Mouse (Mus musculus): ENCODE data around the gene Nudt22. TPM values are rescaled to one million over a fixed set of nuclear protein-coding genes. Genes with fewer than 3 reads are reported as not detected.
A peak's percentile ranks its signal among the peaks of the same experiment; 100 is the strongest.

Nudt22 gene
- total and polyA plus RNA-seq, 2 experiments from 2014 or later = 19.7 to 20.8 TPM

DNA sequence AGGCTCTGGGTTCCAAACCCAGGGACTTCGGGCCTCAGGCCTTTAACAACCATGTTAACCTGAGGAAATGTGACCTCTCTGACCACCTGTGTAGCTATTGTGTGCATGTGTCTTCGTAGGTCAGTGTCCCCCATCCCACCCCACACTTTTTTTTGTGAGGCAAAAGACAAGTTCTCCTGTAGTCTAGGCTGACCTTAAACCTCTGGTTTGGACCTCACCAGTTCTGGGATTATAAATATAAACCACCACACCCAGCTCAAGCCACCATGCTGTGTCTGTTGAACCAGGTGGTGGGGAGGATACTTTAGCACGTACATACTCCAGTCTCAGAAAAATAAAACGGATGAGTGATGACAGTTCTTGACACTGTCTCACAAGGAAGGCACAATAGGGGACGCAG, 46.0 kb downstream of the Nudt22 start:
- H3K4me3 ChIP-seq (ENCODE audit: low read length) = peak overlapping the region; percentile 61; the same call in 1 of the 2 replicates
- H3K9ac ChIP-seq (replicated peaks; ENCODE audit: low read length) = peak overlapping the region; percentile 59; the same call in 1 of the 2 replicates
- DNase-seq (ENCODE audit: low spot score) = no peak
- no peaks in the 10 kb centered on the region for H3K9me3 ChIP-seq (ENCODE audit: low read length)
- 35% methylated on average over 5 of the region's 5 CpGs for WGBS
- ATAC-seq = no peak
- peaks cover 14% of the 10 kb centered on the region for H3K4me1 ChIP-seq (ENCODE audit: insufficient read depth, low read length)
- no peak for TF ChIP-seq CTCF (IDR thresholded peaks at IDR 0.05; ENCODE audit: low read depth)
- H3K36me3 ChIP-seq (ENCODE audit: insufficient read depth, low read length) = no peaks in the 10 kb centered on the region
- H3K27me3 ChIP-seq (ENCODE audit: insufficient read depth, low read length) = no peaks in the 10 kb centered on the region
- H3K27ac ChIP-seq = peak overlapping the region; percentile 91; the same call in 1 of the 2 replicates
- H3K4me2 ChIP-seq (ENCODE audit: low read depth, low read length) = peak overlapping the region; percentile 99

DNA sequence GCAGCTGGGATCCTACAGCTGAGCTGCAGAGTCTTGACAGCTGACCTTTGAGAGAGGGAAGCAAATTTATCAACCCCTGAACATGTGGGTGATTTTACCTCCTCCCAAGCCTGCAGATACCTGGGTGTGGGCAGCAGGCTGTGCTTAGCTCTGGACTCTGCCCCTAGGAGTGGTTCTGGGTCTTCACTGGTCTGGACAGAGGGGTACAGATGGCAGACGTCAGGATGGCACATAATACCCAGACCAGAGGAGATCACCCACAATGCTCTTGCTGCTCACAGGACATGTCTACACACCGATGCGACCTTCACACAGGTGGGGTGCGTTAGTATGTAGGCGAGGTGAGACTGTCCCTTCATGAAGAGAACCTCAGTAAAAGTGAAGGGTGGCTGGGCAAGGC, 46.4 kb downstream of the Nudt22 start:
- no peaks in the 10 kb centered on the region for H3K27me3 ChIP-seq (ENCODE audit: insufficient read depth, low read length)
- WGBS = 88% methylated on average over 5 of the region's 5 CpGs
- no peaks in the 10 kb centered on the region for H3K9me3 ChIP-seq (ENCODE audit: low read length)
- no peak overlapping the region; the same call in 1 of the 2 replicates for H3K9ac ChIP-seq (replicated peaks; ENCODE audit: low read length)
- DNase-seq (ENCODE audit: low spot score) = no peak
- H3K27ac ChIP-seq = no peak overlapping the region
- ATAC-seq = no peak
- TF ChIP-seq CTCF (IDR thresholded peaks at IDR 0.05; ENCODE audit: low read depth) = no peak
- no peak overlapping the region; the same call in 1 of the 2 replicates for H3K4me2 ChIP-seq (ENCODE audit: low read depth, low read length)
- H3K4me3 ChIP-seq (ENCODE audit: low read length) = no peak overlapping the region
- peaks cover 14% of the 10 kb centered on the region for H3K4me1 ChIP-seq (ENCODE audit: insufficient read depth, low read length)
- no peaks in the 10 kb centered on the region for H3K36me3 ChIP-seq (ENCODE audit: insufficient read depth, low read length)

DNA sequence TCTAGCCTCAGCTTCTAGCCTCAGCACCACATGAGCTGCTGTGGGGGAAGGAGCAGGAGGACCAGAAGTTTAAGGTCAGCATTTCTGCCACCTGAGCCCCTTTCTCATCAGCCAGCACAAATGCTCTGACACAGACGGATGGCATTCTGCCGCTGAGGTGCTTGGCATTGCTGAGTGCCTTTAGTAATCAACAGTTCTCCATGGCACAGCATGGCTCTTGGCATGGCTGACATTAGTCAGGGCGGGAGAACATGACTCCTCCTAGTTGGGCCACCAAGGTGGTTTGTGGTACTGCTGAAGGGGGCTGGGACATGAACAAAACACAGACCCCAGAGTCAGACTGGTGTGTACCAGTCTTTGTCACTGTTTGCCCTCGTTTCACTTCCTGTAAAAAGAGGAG, 47.7 kb downstream of the Nudt22 start:
- H3K27me3 ChIP-seq (ENCODE audit: insufficient read depth, low read length) = no peaks in the 10 kb centered on the region
- no peaks in the 10 kb centered on the region for H3K36me3 ChIP-seq (ENCODE audit: insufficient read depth, low read length)
- H3K27ac ChIP-seq = no peak overlapping the region; the same call in 1 of the 2 replicates
- peak; percentile 35 for DNase-seq (ENCODE audit: low spot score)
- peaks cover 13% of the 10 kb centered on the region for H3K4me1 ChIP-seq (ENCODE audit: insufficient read depth, low read length)
- no peak overlapping the region for H3K4me3 ChIP-seq (ENCODE audit: low read length)
- ATAC-seq = no peak
- no peaks in the 10 kb centered on the region for H3K9me3 ChIP-seq (ENCODE audit: low read length)
- no peak for TF ChIP-seq CTCF (IDR thresholded peaks at IDR 0.05; ENCODE audit: low read depth)
- 0 out of 2 replicates have a peak overlapping the region, but pooled peaks have one; percentile 13 for H3K9ac ChIP-seq (replicated peaks; ENCODE audit: low read length)
- WGBS = 53% methylated on average over 4 of the region's 4 CpGs
- no peak overlapping the region for H3K4me2 ChIP-seq (ENCODE audit: low read depth, low read length)

DNA sequence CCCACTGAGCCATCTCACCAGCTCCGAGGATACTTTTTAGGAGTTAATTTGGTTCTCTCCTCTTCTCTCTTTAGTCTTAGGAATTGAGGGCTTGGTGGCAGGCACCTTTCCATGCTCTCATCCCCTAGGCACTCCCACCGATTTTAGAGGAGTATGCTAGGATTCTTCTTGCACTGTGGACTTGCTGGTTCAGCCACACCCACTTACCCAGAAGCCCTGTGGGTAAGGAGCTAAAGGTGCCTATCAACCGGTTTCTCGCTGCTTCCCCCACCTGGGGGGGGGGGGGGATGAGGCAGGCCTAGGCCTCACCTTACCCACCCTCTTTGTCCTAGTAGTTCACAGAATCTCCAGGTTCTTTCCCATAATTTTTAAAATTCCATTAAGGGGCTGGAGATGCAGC, 48.2 kb downstream of the Nudt22 start:
- Histone ChIP-seq H3K4me3 (ENCODE audit: low read length) (no peak overlapping the region), H3K4me2 (ENCODE audit: low read depth, low read length) (no peak overlapping the region), H3K9ac (replicated peaks; ENCODE audit: low read length) (0 out of 2 replicates have a peak overlapping the region, but pooled peaks have one; percentile 13), H3K27me3 (ENCODE audit: insufficient read depth, low read length) (no peaks in the 10 kb centered on the region), H3K36me3 (ENCODE audit: insufficient read depth, low read length) (no peaks in the 10 kb centered on the region), H3K9me3 (ENCODE audit: low read length) (no peaks in the 10 kb centered on the region), H3K4me1 (ENCODE audit: insufficient read depth, low read length) (peaks cover 13% of the 10 kb centered on the region), H3K27ac (no peak overlapping the region; the same call in 1 of the 2 replicates)
- TF ChIP-seq CTCF (IDR thresholded peaks at IDR 0.05; ENCODE audit: low read depth) = no peak
- DNase-seq (ENCODE audit: low spot score) = no peak
- 55% methylated on average over 4 of the region's 4 CpGs for WGBS
- ATAC-seq = no peak

DNA sequence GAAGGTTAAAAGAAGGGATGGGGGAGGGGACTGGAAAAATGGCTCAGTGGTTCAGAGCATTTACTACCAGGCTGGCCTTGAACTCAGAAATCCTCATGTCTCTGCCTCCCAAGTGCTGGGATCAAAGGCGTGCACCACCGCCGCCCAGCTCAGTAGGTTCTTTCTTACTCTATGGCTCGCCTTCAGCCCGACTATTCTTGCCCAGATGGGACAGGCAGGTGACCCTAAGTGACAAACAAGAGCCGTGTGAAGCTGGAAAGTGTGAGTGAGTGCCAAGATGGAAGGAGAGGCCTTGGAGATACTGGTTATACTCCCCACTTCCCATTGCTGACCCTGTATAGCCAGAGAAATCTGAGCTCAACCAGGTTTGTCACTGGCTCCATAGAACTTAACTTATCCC, 52.2 kb downstream of the Nudt22 start:
- ATAC-seq (no peak), DNase-seq (ENCODE audit: low spot score) (no peak)
- TF ChIP-seq CTCF (IDR thresholded peaks at IDR 0.05; ENCODE audit: low read depth) = no peak
- H3K36me3 ChIP-seq (ENCODE audit: insufficient read depth, low read length) = no peaks in the 10 kb centered on the region
- WGBS = 92% methylated on average over 6 of the region's 6 CpGs
- no peak overlapping the region for H3K27ac ChIP-seq
- no peaks in the 10 kb centered on the region for H3K27me3 ChIP-seq (ENCODE audit: insufficient read depth, low read length)
- no peak overlapping the region for H3K4me2 ChIP-seq (ENCODE audit: low read depth, low read length)
- H3K9ac ChIP-seq (replicated peaks; ENCODE audit: low read length) = no peak overlapping the region
- H3K9me3 ChIP-seq (ENCODE audit: low read length) = no peaks in the 10 kb centered on the region
- no peak overlapping the region for H3K4me3 ChIP-seq (ENCODE audit: low read length)
- peaks cover 24% of the 10 kb centered on the region for H3K4me1 ChIP-seq (ENCODE audit: insufficient read depth, low read length)

Other genes with a start within 250 kb of the Nudt22 start
- 26.0 and 27.7 TPM in 2 replicates for gene Rps6ka4, start 155.5 kb downstream of the Nudt22 start, total RNA-seq (2014; rRNA removed)
- gene Rps6ka4, start 155.5 kb downstream of the Nudt22 start, polyA plus RNA-seq (2015; fragmentation: Nextera tagmentation; extraction: Ambion mirVana) = 19.5 and 22.1 TPM in 2 replicates
- gene Ccdc88b, start 137.9 kb downstream of the Nudt22 start, total RNA-seq (2014; rRNA removed) = 1.8 and 2.2 TPM in 2 replicates
- gene Ccdc88b, start 137.9 kb downstream of the Nudt22 start, polyA plus RNA-seq (2015; fragmentation: Nextera tagmentation; extraction: Ambion mirVana) = 1.2 and 1.5 TPM in 2 replicates
- 61.7 and 68.6 TPM in 2 replicates for gene Trmt112, start 86.4 kb downstream of the Nudt22 start, total RNA-seq (2014; rRNA removed)
- gene Trmt112, start 86.4 kb downstream of the Nudt22 start, polyA plus RNA-seq (2015; fragmentation: Nextera tagmentation; extraction: Ambion mirVana) = 109 and 111 TPM in 2 replicates
- gene Prdx5, start 86.0 kb downstream of the Nudt22 start, total RNA-seq (2014; rRNA removed) = 184 and 228 TPM in 2 replicates
- 587 and 589 TPM in 2 replicates for gene Prdx5, start 86.0 kb downstream of the Nudt22 start, polyA plus RNA-seq (2015; fragmentation: Nextera tagmentation; extraction: Ambion mirVana)
- gene Esrra, start 74.3 kb downstream of the Nudt22 start, total RNA-seq (2014; rRNA removed) = 47.0 and 61.6 TPM in 2 replicates
- gene Esrra, start 74.3 kb downstream of the Nudt22 start, polyA plus RNA-seq (2015; fragmentation: Nextera tagmentation; extraction: Ambion mirVana) = 11.8 and 12.3 TPM in 2 replicates
- 2.0 TPM in 1 of 2 replicates, not detected in the other for gene Catsperz, start 70.7 kb downstream of the Nudt22 start, total RNA-seq (2014; rRNA removed)
- gene Catsperz, start 70.7 kb downstream of the Nudt22 start, polyA plus RNA-seq (2015; fragmentation: Nextera tagmentation; extraction: Ambion mirVana) = 2.9 and 3.7 TPM in 2 replicates
- gene Kcnk4, start 61.6 kb downstream of the Nudt22 start, total RNA-seq (2014; rRNA removed) = 13.3 and 17.6 TPM in 2 replicates
- gene Kcnk4, start 61.6 kb downstream of the Nudt22 start, polyA plus RNA-seq (2015; fragmentation: Nextera tagmentation; extraction: Ambion mirVana) = 15.9 and 21.7 TPM in 2 replicates
- 58.2 and 67.0 TPM in 2 replicates for gene Bad, start 54.3 kb downstream of the Nudt22 start, total RNA-seq (2014; rRNA removed)
- gene Bad, start 54.3 kb downstream of the Nudt22 start, polyA plus RNA-seq (2015; fragmentation: Nextera tagmentation; extraction: Ambion mirVana) = 86.6 and 88.0 TPM in 2 replicates
- gene Gpr137, start 53.6 kb downstream of the Nudt22 start, total RNA-seq (2014; rRNA removed) = 122 and 129 TPM in 2 replicates
- 65.6 and 68.7 TPM in 2 replicates for gene Gpr137, start 53.6 kb downstream of the Nudt22 start, polyA plus RNA-seq (2015; fragmentation: Nextera tagmentation; extraction: Ambion mirVana)
- 150 and 155 TPM in 2 replicates for gene Ppp1r14b, start 21.1 kb downstream of the Nudt22 start, total RNA-seq (2014; rRNA removed)
- gene Ppp1r14b, start 21.1 kb downstream of the Nudt22 start, polyA plus RNA-seq (2015; fragmentation: Nextera tagmentation; extraction: Ambion mirVana) = 198 and 210 TPM in 2 replicates
- 18.5 and 23.1 TPM in 2 replicates for gene Plcb3, start 19.6 kb downstream of the Nudt22 start, total RNA-seq (2014; rRNA removed)
- gene Plcb3, start 19.6 kb downstream of the Nudt22 start, polyA plus RNA-seq (2015; fragmentation: Nextera tagmentation; extraction: Ambion mirVana) = 11.1 and 14.4 TPM in 2 replicates
- 8.3 and 29.2 TPM in 2 replicates for gene Fkbp2, start 15.6 kb downstream of the Nudt22 start, total RNA-seq (2014; rRNA removed)
- 169 and 177 TPM in 2 replicates for gene Fkbp2, start 15.6 kb downstream of the Nudt22 start, polyA plus RNA-seq (2015; fragmentation: Nextera tagmentation; extraction: Ambion mirVana)
- gene Vegfb, start 8.5 kb downstream of the Nudt22 start, total RNA-seq (2014; rRNA removed) = 40.5 and 40.9 TPM in 2 replicates
- 90.8 and 92.3 TPM in 2 replicates for gene Vegfb, start 8.5 kb downstream of the Nudt22 start, polyA plus RNA-seq (2015; fragmentation: Nextera tagmentation; extraction: Ambion mirVana)
- gene Dnajc4, start 3.5 kb downstream of the Nudt22 start, total RNA-seq (2014; rRNA removed) = 13.5 and 28.3 TPM in 2 replicates
- 25.6 and 29.5 TPM in 2 replicates for gene Dnajc4, start 3.5 kb downstream of the Nudt22 start, polyA plus RNA-seq (2015; fragmentation: Nextera tagmentation; extraction: Ambion mirVana)
- 31.1 and 33.0 TPM in 2 replicates for gene Trpt1, start within 50 bp of the Nudt22 start, total RNA-seq (2014; rRNA removed)
- 22.9 and 23.5 TPM in 2 replicates for gene Trpt1, start within 50 bp of the Nudt22 start, polyA plus RNA-seq (2015; fragmentation: Nextera tagmentation; extraction: Ambion mirVana)
- 4.0 and 7.5 TPM in 2 replicates for gene Fermt3, start 23.4 kb upstream of the Nudt22 start, total RNA-seq (2014; rRNA removed)
- gene Fermt3, start 23.4 kb upstream of the Nudt22 start, polyA plus RNA-seq (2015; fragmentation: Nextera tagmentation; extraction: Ambion mirVana) = 3.5 and 4.0 TPM in 2 replicates
- gene Stip1, start 43.9 kb upstream of the Nudt22 start, total RNA-seq (2014; rRNA removed) = 87.3 and 89.0 TPM in 2 replicates
- 146 and 151 TPM in 2 replicates for gene Stip1, start 43.9 kb upstream of the Nudt22 start, polyA plus RNA-seq (2015; fragmentation: Nextera tagmentation; extraction: Ambion mirVana)
- gene Macrod1, start 60.7 kb upstream of the Nudt22 start, total RNA-seq (2014; rRNA removed) = 4.8 and 9.5 TPM in 2 replicates
- gene Macrod1, start 60.7 kb upstream of the Nudt22 start, polyA plus RNA-seq (2015; fragmentation: Nextera tagmentation; extraction: Ambion mirVana) = 6.5 and 6.7 TPM in 2 replicates
- gene Flrt1, start 109.6 kb upstream of the Nudt22 start, total RNA-seq (2014; rRNA removed) = 8.4 and 10.1 TPM in 2 replicates
- 7.8 and 8.1 TPM in 2 replicates for gene Flrt1, start 109.6 kb upstream of the Nudt22 start, polyA plus RNA-seq (2015; fragmentation: Nextera tagmentation; extraction: Ambion mirVana)
- gene Otub1, start 210.2 kb upstream of the Nudt22 start, total RNA-seq (2014; rRNA removed) = 216 and 233 TPM in 2 replicates
- gene Otub1, start 210.2 kb upstream of the Nudt22 start, polyA plus RNA-seq (2015; fragmentation: Nextera tagmentation; extraction: Ambion mirVana) = 248 and 253 TPM in 2 replicates
- 1,715 and 1,845 TPM in 2 replicates for gene Cox8a, start 221.5 kb upstream of the Nudt22 start, total RNA-seq (2014; rRNA removed)
- gene Cox8a, start 221.5 kb upstream of the Nudt22 start, polyA plus RNA-seq (2015; fragmentation: Nextera tagmentation; extraction: Ambion mirVana) = 2,044 and 2,080 TPM in 2 replicates
- gene Naa40, start 245.1 kb upstream of the Nudt22 start, total RNA-seq (2014; rRNA removed) = 56.5 and 59.7 TPM in 2 replicates
- gene Naa40, start 245.1 kb upstream of the Nudt22 start, polyA plus RNA-seq (2015; fragmentation: Nextera tagmentation; extraction: Ambion mirVana) = 42.7 and 42.8 TPM in 2 replicates

Data from hindbrain, postnatal 0 days (tissue).